Mouse (Mus musculus) cerebellum, adult 9-11 months (tissue): ENCODE data around the gene Tmed9.
"Not testable (repeated sequence)": the region's sequence is repeated elsewhere in the genome, so short reads cannot be mapped to it uniquely, and the experiment has no call there.

Experiments used
- DNase-seq: peaks from one replicate; pipeline ENCODE4 v3.0.0; 2022

Gene Tmed9

DNA sequence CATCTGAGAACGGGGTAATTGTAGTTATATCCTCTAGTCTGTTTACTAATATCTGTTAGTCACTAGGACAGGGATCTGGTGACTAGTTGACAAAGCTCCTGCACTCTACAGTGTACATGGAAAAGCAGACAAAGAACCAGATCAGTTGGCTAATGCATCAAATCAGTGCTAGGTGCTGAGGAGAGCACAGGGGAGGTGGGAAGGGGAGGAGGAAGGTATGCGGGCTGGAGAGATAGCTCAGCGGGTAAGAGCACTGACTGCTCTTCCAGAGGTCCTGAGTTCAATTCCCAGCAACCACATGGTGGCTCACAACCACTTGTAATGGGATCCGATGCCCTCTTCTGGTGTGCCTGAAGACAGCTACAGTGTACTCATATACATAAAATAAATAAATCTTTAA, 5.0 kb upstream of the Tmed9 start:
- not testable (repeated sequence) for DNase-seq

DNA sequence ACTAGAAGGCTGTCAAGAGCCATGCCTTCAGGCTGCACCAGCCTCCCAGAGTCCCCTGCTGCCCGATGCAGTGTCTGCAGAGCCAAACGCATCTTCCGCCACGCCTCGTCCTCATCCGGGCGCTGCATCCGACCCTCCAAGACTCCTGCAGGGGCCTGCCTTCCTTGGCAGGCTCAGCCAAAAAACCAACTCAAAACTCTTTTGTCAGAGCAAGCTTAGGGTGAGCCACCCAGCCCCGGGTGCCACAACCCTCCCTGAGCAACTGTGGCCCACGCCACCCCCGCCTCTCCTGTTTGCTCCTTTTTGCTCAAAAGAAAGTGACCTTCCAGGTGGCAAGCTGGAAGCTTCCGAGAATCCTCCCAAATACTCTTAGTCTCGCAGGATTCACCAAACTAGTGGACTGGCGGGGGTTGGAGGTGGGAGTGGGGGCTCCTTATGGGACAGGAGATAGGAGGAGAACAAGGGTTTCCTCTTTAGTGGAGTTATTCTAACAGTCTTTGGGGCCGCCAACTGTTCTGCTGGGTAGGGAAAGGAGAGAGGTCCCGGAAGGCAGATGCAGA, 3.7 kb upstream of the Tmed9 start:
- peak; percentile 52 for DNase-seq

DNA sequence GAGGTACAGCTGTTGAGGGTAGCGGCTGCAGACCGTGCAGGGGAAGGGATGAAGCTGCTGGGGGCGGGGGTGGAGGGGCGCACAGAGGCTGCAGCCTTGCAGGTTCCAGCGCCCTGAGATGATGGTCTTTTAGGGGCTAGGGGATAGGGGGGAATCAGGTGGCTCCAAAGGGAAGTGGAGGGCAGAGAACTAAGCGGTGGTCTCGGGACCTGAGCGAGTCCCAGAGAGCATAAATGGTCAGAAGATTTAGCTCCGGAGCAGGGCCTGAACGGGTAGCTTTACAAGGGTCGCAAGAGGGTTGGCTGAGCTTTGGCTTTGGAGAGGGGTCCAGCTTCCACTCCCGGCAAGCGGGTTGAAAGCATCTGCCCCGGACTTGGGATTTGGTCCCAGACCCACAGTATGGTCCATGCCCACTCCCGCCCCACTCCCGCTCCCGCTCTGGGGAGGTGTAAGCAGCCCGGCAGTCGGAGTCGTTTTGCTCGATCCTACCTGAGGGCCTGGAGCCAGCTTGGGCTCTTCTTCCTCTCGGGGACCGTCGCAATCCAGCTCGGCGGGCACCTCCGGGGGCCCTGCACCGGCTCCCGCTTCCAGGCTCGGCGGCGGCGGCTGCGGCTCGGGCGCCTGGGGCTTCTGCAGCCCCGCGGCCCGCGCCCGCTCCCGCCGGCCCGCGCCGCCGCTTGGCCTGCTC, 3.1 kb upstream of the Tmed9 start:
- peak; percentile 70 for DNase-seq

DNA sequence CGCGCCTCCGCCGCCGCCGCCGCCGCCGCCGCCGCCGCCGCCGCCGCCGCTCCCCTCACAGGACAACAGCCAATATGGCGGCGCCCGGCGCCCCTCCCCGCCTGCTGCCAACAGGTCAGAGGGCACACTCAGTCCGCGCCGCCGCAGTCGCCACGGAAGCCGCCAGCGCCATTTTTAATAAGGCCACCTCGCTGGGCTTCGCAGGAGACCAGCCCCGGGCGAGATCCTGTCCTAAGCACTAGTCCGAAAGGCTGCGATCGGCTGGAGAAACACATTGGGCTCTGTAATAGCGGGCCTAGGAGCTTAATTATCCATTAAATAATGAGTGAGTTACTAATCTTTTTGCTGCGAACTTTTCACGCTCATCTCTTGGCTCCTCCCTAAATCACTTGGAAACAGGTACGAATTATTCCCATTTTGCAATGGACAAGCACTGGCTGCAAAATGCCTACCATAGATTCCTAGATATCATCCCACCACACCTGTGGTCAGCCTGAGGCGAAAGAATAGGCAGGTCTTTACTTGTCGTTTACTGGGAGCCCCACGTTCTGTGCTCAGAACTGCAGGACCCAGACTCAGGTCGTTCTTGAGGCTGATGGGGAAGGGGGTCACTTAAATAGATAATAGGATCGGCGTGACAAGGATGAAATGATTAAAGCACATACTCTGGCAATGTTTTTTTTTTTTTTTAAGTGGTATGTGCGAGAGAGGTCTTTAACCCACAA, 2.3 kb upstream of the Tmed9 start, which contains the start of gene Fam193b:
Fam193b (minus strand) TSS at position 94 of the 725 bp plus-strand sequence.
- peak; percentile 94 for DNase-seq

DNA sequence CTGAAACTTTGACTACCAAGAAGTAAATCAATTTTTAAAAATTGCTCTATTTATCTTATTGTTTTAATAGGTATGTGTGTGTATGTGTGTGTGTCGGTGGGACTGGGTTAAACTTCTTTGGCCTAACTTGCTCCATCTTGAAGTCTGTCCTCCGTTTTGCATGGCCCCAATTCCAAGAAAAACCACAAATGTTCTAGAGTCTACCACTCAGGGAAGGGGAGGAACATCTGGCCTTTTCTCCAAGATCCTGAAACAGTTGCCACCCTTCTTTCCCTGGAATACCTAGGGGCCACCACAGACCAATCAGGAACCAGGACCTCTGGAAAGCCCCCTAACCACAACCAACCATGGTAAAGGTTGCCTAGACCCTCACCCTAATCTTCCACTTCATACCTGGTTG, 1.6 kb upstream of the Tmed9 start:
- DNase-seq, result no peak

DNA sequence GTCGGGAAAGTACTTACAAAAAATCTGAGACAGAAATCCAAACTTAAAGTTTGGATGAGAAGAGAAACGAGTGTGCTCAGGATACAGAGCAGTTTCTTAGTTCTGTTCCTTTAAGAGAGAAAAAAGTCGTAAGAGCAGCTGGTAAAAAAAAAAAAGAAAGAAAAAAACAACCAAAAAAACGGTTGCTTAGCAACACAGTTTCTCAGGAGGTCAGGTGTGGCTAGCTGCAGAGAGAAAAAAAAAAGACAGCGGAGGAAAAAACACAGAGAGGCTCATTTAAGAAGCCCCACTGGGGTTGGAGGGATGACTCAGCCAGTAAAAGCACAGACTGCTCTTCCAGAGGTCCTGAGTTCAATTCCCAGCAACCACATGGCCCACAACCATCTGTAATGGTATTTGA, 789 bp downstream of the Tmed9 start:
- DNase-seq, result no peak

DNA sequence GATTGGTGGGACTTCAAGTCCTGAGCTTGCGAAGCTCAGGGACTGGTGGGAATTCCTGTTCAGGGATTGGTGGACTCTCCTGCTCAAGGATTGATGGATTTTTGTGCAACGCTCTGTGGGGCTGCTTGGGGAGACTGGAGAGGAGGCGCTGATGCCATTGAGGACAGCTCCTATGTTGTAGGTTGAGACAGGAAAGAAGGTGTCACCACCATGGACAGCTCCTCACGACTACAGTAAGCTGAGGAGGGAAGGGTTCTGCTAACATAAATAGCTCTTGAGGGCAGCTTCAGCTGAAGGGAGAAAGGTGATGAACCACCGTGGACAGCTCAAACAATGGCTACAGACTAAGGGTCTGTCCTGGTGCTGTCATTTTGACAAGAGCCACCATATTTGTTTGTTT, 2.4 kb downstream of the Tmed9 start:
- no peak for DNase-seq

DNA sequence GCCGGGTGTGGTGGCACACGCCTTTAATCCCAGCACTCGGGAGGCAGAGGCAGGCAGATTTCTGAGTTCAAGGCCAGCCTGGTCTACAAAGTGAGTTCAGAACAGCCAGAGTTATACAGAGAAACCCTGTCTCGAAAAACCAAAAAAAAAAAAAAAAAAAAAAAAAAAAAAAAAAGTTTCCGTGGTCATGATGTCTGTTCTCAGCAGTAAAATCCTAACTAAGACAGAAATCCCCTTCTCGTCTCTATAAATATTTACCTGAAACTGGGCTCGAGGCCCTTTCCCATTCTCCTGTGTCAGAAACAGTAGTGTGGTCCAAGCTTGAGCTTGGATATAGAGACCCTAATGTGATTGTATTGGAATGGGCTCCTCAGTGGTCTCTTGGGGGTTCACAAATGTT, 3.3 kb downstream of the Tmed9 start:
- not testable (repeated sequence) for DNase-seq

DNA sequence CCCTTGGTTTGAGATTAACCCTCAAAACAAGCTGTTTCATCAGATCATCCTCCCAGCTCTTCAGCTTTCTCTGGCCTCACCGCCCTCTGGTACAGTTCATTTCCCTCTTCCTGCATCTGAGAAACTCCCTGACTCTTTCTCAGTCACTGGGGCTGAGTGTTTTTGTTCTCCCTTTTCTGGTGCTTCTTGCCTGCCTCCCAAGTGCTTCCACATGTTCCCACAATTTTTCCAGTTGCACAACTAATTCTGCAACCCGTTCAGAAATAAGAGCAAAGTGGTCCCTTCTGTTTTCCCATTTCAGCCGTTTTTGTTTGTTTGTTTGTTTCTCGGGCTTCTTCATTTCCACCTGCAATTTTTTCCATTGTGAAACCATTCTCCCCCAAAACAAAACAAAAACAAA, 4.6 kb downstream of the Tmed9 start:
- no peak for DNase-seq

DNA sequence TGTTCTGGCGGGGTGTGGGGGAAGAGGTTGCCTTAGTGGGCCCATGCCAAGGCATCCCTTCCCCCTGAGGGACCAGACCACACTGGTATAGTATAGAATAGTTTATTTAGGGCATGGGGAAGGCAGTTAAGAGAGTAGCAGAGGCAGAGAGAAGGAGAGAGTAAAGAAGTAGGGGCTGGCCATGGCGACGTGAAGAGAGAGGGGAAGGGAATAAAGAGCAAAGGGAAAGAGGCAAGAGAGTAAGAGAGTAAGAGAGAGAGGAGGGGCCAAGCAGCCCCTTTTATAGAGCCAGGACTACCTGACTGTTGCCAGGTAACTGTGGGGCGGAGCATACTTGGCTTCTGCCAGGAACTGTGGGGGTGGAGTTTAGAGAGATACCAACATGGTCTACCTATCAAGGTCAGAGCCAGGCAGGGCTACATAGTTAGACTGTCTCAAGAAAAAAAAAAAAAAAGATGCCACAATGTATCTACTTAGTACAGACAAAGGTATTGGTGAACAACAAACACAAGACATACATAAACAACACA, 18.5 kb downstream of the Tmed9 start:
- peak; percentile 57 for DNase-seq

DNA sequence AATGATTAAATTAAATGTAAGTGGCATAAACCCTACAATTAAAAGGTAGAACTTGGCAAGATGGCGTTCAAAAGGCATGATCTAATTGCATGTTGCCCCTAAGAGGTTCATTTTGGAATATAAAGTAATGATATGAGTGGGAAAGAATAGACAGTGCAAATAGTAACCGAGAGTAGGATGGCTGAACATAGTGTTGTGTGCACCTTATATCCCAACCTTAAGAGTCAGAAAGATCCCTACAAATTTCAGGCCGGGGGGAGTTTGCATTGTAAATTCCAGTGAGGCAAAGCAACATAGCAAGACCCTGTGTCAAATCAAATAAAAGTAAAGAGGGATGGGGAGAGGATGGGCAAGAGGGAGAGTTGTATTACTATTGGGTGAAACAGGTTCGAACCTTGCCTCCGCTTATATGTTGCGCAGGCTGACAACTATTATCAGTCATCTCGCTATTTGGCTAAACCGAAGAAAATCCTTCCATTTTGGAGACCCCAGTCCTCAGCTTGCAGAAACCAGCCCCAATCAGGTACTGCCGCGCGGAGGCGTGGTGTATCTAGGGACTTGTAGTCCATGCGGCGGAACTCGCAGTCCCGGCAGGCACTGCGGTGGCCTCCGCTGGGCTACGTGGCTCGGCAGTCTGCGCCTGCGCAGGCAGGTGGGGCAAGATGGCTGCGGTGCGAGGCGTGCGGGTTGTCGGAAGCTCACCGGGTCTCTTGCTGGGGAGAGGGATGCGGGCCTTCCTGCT, 19.2 kb downstream of the Tmed9 start:
- peak; percentile 97 for DNase-seq

DNA sequence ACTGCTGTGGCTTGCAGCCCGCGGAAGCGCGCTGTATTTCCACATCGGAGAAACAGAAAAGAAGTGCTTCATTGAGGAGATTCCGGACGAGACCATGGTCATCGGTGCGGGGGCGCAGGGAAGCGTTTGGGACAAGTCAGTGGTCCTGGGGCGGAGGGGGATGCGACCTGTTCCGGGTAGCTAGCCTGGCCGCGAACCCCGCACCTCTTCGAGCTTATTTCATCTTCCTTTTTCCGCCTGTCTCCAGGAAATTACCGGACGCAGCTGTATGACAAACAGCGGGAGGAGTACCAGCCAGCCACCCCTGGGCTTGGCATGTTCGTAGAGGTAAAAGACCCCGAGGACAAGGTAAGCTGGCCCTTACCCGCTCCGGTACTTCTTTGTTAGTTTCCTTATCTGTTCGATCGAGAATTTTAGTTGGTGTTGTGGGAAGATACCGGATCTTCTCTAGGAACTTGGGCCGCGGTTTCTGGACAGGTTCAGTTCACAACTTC, 19.8 kb downstream of the Tmed9 start:
- DNase-seq, result no peak

DNA sequence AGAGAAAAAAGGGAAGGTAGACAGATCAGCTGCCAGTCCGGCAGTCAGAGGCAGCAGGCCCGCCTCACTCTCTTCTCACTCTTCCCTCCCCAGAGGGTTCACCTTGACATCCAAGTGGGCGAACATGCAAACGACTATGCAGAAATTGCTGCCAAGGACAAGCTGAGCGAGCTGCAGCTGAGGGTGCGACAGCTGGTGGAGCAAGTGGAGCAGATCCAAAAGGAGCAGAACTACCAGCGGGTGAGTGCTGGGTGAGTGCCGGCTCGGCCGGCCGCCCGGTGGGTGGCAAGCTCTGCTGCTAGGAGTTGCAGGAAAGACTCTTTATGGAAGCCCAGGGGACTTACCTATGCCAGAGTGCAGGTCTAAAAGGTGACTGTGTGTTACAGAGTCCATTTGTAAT, 21.8 kb downstream of the Tmed9 start:
- DNase-seq, result peak; percentile 77

DNA sequence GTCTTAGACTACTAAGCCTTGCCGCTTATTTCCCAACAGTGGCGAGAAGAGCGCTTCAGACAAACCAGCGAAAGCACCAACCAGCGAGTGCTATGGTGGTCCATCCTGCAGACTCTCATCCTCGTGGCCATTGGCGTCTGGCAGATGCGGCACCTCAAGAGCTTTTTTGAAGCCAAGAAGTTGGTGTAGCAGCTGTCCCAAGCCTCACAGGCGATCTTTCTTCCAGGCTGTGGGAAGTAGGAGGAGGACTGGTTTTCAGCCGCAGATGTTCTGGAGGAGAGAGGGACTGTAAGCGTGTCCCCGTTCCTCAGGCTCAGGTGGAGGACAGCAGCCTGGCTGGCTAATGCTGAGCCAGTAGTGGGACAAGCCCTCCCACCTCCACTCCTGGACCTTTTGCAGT, 23.3 kb downstream of the Tmed9 start:
- no peak for DNase-seq

DNA sequence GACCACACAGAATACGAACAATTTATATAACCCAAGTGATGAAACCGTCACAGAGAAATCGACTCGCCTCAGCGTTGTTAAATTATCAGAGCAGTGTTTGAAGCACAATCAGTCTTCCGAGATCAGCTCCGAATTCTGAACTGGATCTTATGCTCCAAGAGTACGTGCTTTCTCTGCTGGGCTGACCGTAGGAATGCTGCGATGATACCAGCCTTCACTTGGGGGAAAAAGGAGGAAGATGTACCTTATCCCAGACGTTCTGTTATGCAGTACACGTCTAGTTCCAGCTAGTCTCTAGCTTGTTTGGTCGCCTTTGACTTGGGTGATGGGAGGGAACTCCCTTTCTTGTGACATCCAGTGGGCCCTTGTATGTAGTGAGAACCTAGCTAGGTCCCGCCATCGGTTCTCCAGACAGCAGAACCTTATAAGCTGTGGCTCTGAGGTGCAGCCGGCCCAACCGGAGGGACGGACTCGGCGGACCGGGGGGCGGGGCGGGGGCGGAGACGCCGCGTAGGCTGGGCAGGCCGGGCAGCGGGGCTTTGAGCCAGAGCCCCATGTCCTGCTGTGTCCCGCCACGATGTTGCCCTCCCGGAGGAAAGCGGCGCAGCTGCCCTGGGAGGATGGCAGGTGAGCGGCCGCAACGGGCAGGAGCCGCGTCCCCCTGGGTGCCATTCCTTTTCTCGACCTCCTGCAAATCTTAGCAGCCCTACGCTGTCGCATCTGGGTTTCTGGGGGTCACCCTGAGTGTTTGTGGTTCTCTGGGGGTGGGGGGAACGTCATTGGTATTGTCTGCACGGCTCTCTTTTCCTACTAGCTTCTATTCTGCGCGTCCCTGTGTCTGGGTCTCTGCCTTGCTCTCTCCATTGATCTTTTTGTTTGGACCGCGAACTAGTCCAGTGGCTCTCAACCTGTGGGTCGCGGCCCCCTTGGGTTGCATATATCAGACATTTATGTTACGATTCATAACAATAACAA, 26.3 kb downstream of the Tmed9 start, which contains the start of gene B4galt7:
B4galt7 (plus strand) TSS at position 331 of the 975 bp plus-strand sequence.
- peak; percentile 86 for DNase-seq

DNA sequence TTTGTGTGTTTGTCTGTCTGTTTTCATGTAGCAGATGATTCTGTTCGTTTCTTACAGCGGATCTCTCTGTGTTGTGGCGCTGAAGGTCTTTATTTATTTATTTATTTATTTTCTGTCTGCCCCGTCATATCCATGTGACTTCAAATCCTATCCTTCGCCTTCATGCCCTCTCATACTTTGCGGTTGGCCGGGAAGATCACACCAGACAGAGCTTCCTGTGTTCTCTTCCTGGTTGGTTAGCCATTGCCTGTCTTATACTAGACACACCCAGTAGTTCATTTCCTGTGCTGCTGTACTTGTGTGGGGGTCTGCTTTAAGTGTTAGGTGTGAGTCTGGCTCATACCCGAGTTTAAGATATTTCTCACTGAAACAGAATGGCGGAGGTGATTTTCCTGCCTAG, 27.1 kb downstream of the Tmed9 start:
- DNase-seq, result no peak

DNA sequence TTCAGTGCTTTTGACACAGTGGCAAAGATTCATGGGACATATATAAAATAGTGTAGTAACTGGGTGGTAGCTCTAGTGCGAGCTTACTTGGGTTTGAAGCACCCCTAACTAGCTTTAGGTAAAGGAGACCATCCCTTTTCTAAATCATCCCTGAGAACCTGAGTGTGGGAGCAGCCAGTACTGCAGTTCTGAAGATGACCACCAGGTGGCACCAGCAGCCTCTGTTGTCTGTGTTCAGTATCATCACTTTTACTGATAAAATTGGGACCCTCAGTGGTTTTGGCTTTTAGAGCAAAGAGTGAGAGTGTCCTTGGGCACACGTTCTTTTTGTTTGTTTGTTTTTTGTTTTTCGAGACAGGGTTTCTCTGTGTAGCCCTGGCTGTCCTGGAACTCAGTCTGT, 28.1 kb downstream of the Tmed9 start:
- peak; percentile 65 for DNase-seq

DNA sequence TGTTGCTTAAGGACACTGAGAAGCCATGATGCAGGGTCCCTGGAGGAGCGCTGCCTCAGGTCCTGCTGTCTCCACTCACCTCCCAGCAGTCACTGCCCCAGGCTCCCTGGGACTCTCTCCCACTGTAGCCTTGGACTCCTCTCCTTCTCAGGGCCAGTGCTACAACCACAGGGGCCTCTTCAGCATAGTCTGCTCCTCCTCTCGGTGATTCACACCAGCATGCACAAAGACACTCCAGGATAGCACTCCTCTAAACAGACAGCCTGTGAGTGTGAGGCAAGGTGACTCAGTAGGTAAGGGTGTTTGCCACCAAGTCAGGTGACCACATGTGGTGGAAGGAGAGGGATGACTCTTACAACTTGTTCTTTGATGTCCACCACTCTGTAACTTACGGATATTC, 31.1 kb downstream of the Tmed9 start:
- no peak for DNase-seq

DNA sequence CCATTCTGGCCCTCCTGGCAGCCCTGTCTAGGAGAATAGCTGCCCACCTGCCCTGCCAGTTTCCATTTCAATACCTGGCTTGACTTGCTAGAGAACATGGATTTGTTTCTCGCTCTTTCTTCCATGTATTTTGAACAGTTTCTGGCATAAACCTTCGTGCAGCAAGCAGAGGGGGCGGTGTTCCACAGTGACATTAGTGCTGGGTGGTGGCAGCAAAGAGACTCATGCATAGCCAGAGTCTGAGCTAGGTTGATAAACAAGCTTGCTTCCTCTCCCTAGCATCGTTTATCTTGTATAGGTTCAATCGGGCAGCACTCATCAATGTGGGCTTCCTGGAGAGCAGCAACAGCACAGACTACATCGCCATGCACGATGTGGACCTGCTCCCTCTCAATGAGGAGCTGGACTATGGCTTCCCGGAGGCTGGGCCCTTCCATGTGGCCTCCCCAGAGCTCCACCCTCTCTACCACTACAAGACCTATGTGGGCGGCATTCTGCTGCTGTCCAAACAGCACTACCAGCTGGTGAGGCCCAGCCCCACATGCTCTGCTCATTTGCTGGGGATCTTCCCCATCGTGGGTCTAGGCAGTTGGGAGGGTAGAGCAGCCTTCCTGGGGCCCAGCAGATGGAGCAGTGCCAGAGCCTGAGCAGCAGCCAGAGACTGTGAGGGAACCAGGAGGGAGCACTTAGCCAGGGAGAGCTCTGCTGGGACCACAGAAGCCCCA, 33.5 kb downstream of the Tmed9 start:
- DNase-seq, result no peak

DNA sequence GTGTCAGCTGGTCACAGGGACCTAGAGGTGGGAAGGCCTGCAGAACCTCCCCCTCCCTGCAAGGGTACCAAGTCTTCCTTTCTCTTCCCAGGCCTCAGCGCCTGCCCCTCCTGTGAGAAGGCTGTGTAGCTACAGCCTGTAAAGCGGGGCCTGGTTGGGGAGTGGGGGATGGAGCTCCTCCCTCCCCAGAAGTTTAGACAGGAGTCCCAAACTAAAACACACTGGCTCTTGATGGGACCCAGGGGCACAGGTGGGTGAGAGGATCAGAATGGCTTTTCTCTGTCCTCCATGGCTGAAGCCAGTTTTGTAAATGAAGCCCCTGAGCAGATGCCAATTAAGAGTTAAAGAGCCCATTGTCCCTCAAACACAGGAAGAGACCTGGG, 34.1 kb downstream of the Tmed9 start:
- DNase-seq, result no peak

DNA sequence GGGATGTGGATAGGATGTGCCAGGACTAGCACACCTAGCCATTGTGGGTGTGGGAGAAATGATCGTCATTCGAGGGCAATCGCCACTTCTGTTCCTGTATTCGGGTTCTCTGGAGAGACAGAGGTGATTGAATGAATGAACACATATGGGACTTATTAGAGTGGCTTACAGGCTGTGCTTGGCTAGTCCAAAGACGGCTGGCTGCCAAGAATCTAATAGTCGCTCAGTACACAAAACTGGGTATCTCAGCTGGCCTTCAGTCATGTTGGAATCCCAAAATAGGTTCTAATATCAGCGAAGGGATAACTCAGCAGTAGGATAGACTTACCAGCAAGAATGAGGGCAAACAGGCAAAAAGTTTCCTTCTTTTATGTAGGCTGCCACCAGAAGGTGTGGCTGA, 38.5 kb downstream of the Tmed9 start:
- DNase-seq, result no peak
